Mouse (Mus musculus): ENCODE data around the gene Dmtf1. TPM values are rescaled to one million over a fixed set of nuclear protein-coding genes. Genes with fewer than 3 reads are reported as not detected.

Gene Dmtf1
- total RNA-seq, 2 experiments from 2014 or later = 27.2 to 39.0 TPM

Other genes starting within 250 kb of the Dmtf1 start
- gene Crot, start 164.5 kb downstream of the Dmtf1 start, total RNA-seq (2015; ENCODE audit: low replicate concordance) = 7.9 and 15.5 TPM in 2 replicates
- 6.4 and 6.7 TPM in 2 replicates for gene Crot, start 164.5 kb downstream of the Dmtf1 start, total RNA-seq (2017; ENCODE audit: low replicate concordance)
- 16.9 and 19.7 TPM in 2 replicates for gene Tmem243, start 61.1 kb downstream of the Dmtf1 start, total RNA-seq (2015; ENCODE audit: low replicate concordance)
- 3.2 and 4.1 TPM in 2 replicates for gene Tmem243, start 61.1 kb downstream of the Dmtf1 start, total RNA-seq (2017; ENCODE audit: low replicate concordance)
- gene 9330182L06Rik, start 104.3 kb upstream of the Dmtf1 start, total RNA-seq (2015; ENCODE audit: low replicate concordance) = not detected in 2 replicates
- gene 9330182L06Rik, start 104.3 kb upstream of the Dmtf1 start, total RNA-seq (2017; ENCODE audit: low replicate concordance) = 0.30 TPM in 1 of 2 replicates, not detected in the other

All from erythroid progenitor cell, adult 5-6 weeks (primary cell).